Mouse (Mus musculus): ENCODE measurements around the gene Ppp1r14b.
A peak's percentile ranks its signal among the peaks of the same experiment; 100 is the strongest.

The Ppp1r14b gene

DNA sequence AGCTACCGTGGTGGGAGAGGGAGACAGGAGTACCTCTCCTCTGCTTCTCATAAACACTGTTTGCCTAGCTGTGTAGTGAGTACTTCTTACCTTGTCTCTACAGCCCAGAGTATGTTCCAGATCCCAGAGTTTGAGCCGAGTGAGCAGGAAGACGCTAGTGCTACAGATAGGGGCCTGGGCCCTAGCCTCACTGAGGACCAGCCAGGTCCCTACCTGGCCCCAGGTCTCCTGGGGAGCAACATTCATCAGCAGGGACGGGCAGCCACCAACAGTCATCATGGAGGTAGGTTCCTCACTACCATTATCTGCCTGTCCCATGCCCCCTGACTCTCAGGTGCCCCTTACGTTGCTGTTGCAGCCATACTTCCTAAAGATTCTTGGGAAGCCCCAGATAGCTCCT, 32.0 kb upstream of the Ppp1r14b start:
- no peak for DNase-seq (ENCODE audit: low spot score)

DNA sequence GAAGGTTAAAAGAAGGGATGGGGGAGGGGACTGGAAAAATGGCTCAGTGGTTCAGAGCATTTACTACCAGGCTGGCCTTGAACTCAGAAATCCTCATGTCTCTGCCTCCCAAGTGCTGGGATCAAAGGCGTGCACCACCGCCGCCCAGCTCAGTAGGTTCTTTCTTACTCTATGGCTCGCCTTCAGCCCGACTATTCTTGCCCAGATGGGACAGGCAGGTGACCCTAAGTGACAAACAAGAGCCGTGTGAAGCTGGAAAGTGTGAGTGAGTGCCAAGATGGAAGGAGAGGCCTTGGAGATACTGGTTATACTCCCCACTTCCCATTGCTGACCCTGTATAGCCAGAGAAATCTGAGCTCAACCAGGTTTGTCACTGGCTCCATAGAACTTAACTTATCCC, 31.1 kb upstream of the Ppp1r14b start:
- DNase-seq (ENCODE audit: low spot score), result no peak

DNA sequence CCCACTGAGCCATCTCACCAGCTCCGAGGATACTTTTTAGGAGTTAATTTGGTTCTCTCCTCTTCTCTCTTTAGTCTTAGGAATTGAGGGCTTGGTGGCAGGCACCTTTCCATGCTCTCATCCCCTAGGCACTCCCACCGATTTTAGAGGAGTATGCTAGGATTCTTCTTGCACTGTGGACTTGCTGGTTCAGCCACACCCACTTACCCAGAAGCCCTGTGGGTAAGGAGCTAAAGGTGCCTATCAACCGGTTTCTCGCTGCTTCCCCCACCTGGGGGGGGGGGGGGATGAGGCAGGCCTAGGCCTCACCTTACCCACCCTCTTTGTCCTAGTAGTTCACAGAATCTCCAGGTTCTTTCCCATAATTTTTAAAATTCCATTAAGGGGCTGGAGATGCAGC, 27.0 kb upstream of the Ppp1r14b start:
- no peak for DNase-seq (ENCODE audit: low spot score)

DNA sequence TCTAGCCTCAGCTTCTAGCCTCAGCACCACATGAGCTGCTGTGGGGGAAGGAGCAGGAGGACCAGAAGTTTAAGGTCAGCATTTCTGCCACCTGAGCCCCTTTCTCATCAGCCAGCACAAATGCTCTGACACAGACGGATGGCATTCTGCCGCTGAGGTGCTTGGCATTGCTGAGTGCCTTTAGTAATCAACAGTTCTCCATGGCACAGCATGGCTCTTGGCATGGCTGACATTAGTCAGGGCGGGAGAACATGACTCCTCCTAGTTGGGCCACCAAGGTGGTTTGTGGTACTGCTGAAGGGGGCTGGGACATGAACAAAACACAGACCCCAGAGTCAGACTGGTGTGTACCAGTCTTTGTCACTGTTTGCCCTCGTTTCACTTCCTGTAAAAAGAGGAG, 26.6 kb upstream of the Ppp1r14b start:
- no peak for DNase-seq (ENCODE audit: low spot score)

- DNase-seq (ENCODE audit: low spot score), result no peak
These were observed 25.2 kb upstream of the Ppp1r14b start for GRCm38 (mm10) chr19:6949532-6949931.

DNA sequence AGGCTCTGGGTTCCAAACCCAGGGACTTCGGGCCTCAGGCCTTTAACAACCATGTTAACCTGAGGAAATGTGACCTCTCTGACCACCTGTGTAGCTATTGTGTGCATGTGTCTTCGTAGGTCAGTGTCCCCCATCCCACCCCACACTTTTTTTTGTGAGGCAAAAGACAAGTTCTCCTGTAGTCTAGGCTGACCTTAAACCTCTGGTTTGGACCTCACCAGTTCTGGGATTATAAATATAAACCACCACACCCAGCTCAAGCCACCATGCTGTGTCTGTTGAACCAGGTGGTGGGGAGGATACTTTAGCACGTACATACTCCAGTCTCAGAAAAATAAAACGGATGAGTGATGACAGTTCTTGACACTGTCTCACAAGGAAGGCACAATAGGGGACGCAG, 24.8 kb upstream of the Ppp1r14b start:
- no peak for DNase-seq (ENCODE audit: low spot score)

DNA sequence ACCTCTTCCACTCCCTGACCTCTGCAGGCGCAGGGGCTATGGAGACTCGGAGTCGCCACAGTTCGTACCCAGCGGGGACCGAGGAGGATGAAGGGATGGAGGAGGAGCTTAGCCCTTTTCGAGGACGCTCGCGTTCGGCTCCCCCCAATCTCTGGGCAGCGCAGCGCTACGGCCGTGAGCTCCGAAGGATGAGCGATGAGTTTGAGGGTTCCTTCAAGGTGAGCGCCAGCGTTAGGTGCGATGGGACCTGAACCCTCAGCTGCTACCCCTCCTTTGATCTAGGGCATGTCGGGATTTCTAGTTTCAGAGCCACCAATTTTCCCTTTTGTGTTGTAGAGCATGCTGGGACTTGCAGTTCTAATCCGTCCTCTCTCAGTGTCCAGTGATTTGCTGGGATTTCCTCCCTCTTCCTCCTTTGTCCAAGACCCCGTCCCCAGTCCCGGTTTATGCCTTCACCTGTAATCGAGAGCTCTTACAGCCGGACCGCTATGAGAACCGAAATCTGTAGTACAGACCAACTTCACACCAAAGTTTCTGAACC, 24.1 kb upstream of the Ppp1r14b start:
- peak; percentile 59 for DNase-seq (ENCODE audit: low spot score)

- DNase-seq (ENCODE audit: low spot score), result peak; percentile 98
These were observed 23.3 kb upstream of the Ppp1r14b start for GRCm38 (mm10) chr19:6951381-6951968.

GRCm38 (mm10) chr19:6951994-6952711, 22.6 kb upstream of the Ppp1r14b start:
- peak; percentile 83 for DNase-seq (ENCODE audit: low spot score)

- DNase-seq (ENCODE audit: low spot score), result peak; percentile 91
These were observed 22.1 kb upstream of the Ppp1r14b start for GRCm38 (mm10) chr19:6952712-6953037.

- DNase-seq (ENCODE audit: low spot score), result peak; percentile 75
These were observed 20.7 kb upstream of the Ppp1r14b start for GRCm38 (mm10) chr19:6954046-6954445.

- DNase-seq (ENCODE audit: low spot score), result no peak
These were observed 19.3 kb upstream of the Ppp1r14b start for GRCm38 (mm10) chr19:6955424-6955823.

DNA sequence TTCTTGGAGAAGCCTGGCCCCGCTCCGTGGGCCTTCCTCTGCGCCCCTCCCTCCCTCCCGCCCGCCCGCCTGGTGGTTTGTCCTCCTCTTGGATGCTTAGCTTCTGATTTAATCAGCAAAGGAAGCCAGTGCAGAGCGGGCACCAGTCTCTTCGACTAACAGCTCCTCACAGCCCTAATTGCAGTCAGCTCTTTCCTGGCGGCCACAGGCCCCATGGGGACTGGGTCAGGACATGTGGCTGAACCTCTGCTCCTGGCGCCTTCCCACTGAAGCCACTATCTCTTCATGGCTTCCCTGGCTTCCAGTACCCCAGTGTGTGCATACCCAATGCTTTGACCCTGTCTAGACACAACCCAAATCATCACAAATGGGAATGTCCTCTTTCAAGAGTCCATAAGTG, 18.3 kb upstream of the Ppp1r14b start:
- no peak for DNase-seq (ENCODE audit: low spot score)

- peak; percentile 37 for DNase-seq (ENCODE audit: low spot score)
These were observed 6.1 kb upstream of the Ppp1r14b start for GRCm38 (mm10) chr19:6968491-6969271.

DNA sequence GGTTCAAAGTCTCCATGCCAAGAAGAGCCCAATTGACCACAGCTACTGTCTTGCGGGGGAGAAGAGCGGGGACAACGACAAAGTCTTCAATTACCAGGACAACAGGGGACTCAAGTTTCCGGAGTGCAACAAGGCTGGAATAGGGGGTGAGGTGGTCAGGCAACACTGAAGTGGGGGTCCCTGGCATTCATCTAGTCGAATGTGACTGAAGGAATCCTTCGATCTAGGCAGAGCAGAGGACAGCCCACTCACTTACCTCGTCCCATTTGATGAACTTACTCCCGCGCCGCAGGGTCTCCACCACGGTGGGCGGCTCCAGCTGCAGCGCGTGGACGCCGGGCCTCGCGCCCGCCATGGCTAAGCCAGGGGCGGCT, 5.5 kb upstream of the Ppp1r14b start:
- no peak for DNase-seq (ENCODE audit: low spot score)

DNA sequence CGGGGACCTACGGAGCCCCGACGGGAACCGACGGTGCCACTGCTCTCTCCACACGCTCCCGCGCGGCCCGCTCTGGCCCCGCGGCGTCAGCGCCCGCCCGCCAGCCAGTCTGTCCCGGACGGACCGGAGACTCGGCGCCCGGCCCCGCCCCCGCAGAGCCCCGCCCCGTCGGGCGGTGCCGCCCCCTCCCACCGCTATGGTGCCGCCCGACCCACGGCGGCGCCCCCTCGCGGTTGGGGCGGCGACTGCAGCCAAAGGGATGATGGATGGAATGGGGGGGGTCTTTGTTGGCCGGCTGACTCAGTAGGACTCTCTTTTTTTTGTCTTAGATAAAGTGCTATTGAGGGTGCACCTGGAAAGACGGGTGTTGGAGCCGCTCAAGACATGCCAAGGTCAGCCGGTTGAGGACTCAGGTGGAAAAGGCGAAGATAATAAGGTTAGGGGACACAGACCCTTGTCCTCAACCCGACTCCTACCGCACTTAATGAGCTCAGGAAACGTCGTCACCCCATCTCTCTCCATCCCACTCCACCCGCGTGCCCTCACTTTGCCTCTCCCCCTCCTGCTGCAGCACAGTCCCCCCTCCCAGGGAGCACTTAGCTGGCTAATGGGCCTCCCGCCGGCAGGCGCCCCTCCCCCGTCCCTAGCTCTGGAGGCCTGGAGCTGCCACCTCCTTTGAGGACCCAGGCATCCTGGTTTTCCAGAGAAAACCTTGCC, 4.9 kb upstream of the Ppp1r14b start:
- peak; percentile 65 for DNase-seq (ENCODE audit: low spot score)

DNA sequence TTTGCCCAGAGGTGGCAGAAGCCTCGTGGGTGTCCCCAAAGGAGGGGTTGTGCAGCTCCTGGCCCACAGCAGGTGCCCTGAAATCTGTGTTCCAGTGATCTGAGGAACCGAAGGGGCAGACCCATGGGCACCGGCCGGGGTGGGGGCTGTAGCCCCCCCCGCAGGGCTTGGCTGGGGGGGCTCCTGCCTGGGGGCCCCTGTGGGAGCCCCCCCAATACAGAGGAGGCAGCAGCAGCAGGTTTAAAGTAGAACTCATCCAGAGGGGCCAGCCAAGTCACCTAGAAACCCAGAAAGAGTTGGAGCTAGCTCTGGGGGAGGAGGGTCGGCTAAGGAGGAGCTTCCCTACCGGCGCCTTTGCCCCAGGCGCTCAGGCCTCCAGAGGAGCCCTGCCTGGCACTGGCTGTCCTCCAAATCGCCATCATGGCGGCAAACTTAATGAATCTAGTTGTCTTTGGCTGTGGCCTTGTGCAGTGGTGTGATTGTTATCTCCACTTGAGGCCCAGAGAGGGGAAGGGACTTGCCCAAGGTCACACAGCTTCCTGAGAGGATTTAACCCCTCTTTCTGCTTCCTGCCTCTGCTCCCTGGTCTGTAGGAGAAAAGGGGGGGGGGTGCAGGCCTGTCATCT, 4.2 kb upstream of the Ppp1r14b start:
- DNase-seq (ENCODE audit: low spot score), result no peak

DNA sequence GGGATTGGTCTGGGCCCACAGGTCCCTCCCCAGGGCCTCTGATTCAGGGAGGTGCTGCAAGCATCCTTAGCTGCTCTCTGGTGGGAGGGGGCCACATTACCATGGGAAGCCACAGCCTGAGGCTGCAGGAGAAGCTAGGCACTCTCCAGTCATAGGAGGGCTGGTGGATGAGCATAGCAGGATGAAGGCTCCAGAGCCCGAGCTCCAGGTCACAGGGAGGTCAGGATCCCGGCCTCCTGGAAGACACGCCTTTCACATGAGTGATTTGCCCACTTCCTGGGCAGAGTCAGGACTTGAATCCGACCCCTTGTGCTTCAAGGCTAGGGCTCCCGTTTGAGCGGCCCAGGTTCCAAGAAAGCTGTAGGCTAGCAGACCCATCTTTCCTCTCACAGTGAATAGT, 3.1 kb upstream of the Ppp1r14b start:
- no peak for DNase-seq (ENCODE audit: low spot score)

GRCm38 (mm10) chr19:6972247-6972917, 2.4 kb upstream of the Ppp1r14b start:
- DNase-seq (ENCODE audit: low spot score), result no peak

GRCm38 (mm10) chr19:6973581-6974190, 1.1 kb upstream of the Ppp1r14b start:
- DNase-seq (ENCODE audit: low spot score), result no peak
